Mouse (Mus musculus) urinary bladder, postnatal 36 days (tissue): ENCODE measurements around the gene Ccser1.

Experiments
- DNase-seq, 2 experiments: peaks; one replicate each; pipeline ENCODE4 v3.0.0; 2022; ENCODE audit warnings: low spot score in 2 of 2, mixed read lengths in 1 of 2

The Ccser1 gene

DNA sequence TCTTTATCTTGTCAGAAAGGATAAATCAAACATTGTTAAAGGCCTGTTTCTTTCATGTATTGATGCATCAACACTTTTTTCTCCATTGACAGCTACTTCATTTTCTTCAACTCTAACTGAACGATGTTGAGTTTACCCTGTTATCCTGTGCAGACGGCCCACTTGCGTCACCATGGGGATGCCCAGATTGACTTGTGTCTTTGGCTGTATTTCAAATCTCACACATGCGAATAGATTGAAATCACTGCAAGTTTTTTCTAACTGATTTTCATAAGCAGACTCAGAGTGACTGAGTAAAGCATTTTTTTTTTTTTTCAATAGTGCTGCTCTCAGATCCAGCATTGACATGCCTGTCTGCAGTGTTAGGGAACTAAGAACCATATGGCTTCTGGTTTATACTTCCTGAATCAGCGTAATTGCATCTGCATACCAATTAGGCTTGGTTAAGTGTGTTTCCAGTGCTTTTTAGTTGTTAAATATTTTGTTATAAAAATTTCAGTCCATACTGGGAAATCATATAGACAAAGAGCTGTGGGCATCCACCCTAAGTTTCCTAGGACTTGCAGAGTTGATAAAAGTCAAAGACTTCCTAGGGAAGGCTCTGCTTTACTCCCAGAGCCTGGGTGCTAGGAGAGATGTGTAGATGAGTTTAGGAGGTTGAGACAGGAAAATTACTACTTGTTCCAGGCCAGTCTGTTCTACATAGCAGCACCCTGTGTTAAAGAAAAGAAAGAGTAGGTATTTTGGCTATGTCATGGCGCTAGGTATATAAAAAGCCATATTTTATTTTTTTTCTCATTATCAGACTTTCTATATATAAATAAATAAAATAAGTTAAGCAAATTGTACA, 116.3 kb downstream of the Ccser1 start:
- DNase-seq = no peak

- DNase-seq = no peak
Measured at GRCm38 (mm10) chr6:61300441-61300840, 120.3 kb downstream of the Ccser1 start.

GRCm38 (mm10) chr6:61300975-61301374, 120.9 kb downstream of the Ccser1 start:
- DNase-seq = no peak

DNA sequence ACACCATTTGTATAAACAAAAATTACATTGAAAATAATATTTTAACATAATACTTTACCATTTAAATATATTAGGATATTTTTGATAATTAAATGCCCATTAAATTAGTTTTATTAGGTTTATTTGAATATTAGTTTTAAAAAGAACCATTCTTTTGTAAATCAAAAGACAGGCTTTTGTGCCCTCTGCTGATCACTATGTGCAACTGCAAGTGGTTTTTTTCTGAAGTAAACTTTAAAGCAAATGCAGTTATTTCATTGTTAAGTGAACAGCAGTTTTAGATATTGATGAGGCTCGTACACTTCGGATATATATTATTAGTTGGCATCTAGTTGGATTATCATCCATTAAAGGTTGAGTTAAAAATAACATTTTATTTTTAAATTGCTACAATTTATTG, 121.5 kb downstream of the Ccser1 start:
- DNase-seq = no peak

- DNase-seq = no peak
Measured at GRCm38 (mm10) chr6:61311324-61312091, 131.4 kb downstream of the Ccser1 start.

DNA sequence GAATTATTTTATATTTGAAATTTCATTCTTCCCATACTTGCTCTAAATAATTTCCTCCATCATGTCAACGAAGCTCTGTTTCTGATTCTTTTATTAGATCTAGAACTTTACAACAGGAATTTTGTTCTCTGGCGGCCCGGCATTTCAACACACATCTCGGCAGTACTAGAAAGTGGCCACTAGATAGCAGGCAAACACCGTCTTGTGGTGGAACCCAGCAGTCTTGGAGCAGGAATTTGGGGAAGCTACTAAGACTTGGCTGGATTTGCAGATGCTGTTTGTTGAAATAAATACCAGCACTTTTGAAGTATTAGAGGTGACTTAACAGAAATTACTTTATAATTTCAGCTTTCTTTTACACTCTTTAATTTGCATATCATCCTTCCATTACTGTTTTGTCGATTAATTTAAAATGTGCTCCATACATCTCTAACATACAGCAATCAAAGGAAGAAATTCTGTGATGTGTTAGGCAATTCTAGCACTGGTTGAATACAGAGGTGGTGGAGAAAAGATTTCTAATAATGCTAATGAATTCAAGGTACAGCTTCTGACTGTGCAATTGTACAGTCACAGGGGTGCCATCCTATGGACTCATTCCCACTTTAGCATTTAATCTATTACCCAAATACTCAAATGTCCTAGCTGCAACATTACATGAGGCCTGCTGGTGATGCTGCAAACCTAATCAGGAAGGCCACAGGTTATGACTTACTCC, 135.9 kb downstream of the Ccser1 start:
- DNase-seq = peak in 1 of 2 experiments; percentile 23

- DNase-seq = no peak
Measured at GRCm38 (mm10) chr6:61320842-61321241, 140.7 kb downstream of the Ccser1 start.

DNA sequence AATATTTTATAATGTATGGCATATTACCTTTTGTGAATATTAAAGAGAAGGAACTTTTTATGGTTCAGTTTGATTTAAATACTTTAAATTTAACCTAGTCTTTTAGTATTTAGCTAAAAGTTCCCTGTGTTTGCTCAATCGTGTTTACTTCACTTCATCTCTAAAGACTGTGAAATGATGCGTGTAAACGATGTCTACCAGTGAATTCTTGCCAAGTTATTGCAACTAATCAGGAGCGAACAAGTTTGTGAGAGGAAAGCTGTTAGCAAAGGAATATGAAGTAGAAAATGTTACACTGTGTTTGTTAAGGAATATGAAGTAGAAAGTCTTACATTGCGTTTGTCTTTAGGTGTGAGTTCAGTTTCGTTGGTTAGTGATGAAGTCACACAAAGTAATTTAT, 142.2 kb downstream of the Ccser1 start:
- no peak for DNase-seq

DNA sequence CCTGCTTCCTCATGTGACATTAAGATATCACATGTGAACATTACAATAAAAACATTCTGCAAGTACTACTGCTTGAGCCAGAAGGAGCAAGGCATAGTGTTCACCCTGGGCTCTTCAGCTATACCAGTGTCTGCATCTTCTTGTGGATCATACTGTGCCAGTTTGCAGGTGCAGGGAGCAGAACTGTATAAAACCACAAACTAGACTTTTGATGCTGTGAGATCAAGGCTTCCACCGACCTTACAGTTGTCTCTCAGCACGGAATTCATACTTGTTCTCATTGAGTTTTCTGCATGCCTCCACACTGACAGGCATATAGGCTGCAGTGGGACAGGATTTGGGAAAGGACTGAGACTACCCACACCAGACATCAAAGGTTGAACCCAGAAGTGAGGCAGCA, 146.0 kb downstream of the Ccser1 start:
- no peak for DNase-seq

DNA sequence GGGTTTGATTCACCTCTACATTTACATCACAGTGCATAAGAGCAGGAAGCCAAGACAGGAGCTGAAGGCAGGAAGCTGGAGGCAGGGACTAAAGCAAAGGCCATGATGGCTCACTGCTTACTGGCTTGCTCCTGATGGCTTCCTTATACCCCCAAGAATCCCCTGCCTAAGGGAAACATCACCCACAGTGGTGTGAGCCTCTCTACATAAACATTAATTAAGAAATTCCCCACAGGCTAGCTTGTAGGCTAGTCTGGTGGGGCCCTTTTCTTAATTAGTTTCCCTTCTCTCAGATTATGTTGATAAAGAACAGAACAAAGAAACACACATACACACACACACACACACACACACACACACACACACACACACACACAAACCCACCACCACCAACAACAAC, 148.9 kb downstream of the Ccser1 start:
- DNase-seq = no peak

- no peak for DNase-seq
Measured at GRCm38 (mm10) chr6:61329593-61330540, 149.7 kb downstream of the Ccser1 start.

- DNase-seq = no peak
Measured at GRCm38 (mm10) chr6:61334466-61334865, 154.3 kb downstream of the Ccser1 start.

- DNase-seq = no peak
Measured at GRCm38 (mm10) chr6:61347045-61347838, 167.1 kb downstream of the Ccser1 start.

GRCm38 (mm10) chr6:61363722-61364121, 183.6 kb downstream of the Ccser1 start:
- no peak for DNase-seq

DNA sequence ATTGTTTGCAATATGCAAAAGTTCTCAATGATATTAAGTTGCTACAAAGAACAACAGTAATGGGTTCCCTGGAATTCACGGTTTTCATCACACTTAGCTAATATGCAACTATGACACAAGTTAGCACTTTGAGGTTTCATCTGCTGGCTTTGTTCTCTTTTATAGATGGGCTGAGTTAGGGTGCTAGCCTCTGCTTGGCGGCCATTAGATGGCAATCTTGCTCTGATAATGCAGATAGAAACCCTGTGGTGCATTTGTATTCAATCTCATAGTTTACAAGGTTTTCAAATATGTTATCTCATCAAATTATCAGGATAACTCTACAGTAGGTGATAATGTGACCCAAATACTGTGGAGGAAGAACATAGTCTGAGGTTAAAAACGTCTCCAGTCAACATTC, 202.4 kb downstream of the Ccser1 start:
- DNase-seq = no peak

DNA sequence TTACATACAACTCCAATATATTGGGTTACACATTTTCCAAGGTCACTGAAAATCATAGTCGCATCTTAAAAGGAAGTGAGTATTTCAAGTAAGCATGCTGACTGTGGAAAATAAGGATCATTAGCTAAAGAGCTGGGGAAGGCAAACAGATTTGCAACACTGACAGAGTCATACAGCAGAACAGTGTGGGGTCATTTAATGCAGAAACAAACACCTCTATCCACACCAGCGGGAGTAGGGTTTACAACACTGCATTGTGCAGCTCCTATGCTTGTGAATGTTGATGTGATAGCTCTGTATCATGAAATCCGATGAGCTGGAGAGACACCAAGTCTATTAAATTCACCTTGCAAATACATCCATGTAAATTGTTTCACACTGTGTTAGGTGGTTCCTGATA, 202.9 kb downstream of the Ccser1 start:
- DNase-seq = no peak

DNA sequence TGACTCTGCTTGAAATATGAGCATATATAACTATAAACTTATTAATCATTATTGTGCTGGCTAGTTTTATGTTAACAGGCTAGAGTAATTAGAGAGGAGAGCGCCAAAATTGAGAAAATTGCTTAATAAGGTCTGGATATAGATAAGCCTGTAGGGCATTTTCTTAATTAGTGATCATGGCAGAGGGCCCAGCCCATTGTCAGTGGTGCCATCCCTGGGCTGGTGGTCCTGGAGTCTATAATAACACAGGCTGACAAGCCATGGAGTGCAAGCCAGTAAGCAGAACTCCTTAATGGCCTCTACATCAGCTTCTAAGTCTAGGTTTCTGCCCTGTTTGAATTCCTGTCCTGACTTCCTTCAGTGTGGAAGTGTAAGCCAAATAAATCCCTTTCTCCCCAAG, 206.9 kb downstream of the Ccser1 start:
- no peak for DNase-seq

DNA sequence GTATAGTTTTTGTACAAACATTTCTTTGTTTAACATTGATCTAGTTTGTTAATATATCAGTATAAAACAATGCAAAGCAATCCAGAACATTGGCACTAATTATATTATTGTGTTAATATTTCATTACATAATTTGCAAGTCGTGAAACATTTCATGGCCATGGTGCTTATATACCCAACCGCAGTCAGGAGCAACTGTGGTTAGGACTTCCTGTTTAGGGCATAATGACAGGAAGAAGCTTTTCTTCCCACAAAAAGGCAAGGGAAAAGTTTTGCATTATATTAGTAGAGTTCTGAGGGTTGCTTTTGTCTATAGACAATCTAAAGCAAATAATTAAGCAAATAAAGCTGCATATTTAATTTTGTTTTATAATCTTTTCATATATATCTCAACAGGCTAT, 247.4 kb downstream of the Ccser1 start:
- DNase-seq = no peak

- no peak for DNase-seq
Measured at GRCm38 (mm10) chr6:61430881-61431725, 251.0 kb downstream of the Ccser1 start.

- DNase-seq = no peak
Measured at GRCm38 (mm10) chr6:61431726-61431984, 251.5 kb downstream of the Ccser1 start.
